Mouse (Mus musculus) CD4-positive, CD25-positive, alpha-beta regulatory T cell, adult 9 weeks (primary cell): ENCODE results near the gene Serpine1. TPM values are rescaled to one million over a fixed set of nuclear protein-coding genes. Genes with fewer than 3 reads are reported as not detected.

ENCODE experiments used
- polyA plus RNA-seq: library from polyadenylated mRNA; unstranded; fragments of 100-300 nt; shearing (Covaris generic); gene quantifications from one replicate; pipeline ENCODE4 v1.2.1, GENCODE M21; 2017

Gene Serpine1
- polyA plus RNA-seq, result not detected

DNA sequence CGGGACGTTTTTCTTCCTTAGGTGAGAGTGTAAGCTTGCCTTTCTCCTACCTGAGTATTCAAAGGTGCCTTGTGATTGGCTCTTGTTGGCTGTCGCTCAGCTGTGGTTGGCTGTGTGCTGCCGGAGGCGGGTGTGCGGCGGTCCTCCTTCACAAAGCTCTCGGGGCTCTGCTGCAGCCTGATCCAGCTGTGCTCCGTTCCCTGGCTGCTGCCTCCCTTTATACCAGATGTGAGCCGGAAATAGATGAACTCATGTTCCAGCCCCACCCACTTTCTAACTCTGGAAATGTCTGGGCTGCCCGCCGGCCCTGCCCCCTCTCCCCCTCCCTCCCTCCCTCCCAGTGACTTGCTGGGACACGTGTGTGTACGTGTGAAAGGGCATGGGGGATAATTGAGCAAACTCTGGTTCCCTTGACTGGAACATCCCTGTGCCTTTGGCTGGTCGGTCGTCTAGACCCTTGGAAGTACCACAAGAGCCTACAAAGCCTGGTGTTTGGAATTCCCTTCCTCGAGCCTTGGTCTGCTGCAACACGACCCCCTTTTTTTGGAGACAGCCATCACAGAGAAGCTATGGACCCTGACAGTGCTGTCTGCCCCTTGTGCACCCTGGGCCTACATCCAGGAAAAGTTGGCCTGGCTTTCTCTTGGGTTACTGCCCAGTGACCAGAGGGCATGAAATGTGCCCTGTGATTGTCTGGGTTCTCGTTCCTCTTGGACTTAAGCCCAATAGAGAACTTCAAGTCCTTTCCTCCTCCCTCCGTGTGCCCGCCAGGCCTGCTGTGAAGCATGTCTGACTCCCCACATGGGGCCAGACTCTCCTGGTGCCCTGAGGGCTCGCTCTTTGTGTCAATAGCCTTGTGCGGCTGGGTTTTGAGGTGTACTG lies at the start of gene Serpine1:
Gene Serpine1 (minus strand): TSS at position 190 of the 882 bp plus-strand sequence.

DNA sequence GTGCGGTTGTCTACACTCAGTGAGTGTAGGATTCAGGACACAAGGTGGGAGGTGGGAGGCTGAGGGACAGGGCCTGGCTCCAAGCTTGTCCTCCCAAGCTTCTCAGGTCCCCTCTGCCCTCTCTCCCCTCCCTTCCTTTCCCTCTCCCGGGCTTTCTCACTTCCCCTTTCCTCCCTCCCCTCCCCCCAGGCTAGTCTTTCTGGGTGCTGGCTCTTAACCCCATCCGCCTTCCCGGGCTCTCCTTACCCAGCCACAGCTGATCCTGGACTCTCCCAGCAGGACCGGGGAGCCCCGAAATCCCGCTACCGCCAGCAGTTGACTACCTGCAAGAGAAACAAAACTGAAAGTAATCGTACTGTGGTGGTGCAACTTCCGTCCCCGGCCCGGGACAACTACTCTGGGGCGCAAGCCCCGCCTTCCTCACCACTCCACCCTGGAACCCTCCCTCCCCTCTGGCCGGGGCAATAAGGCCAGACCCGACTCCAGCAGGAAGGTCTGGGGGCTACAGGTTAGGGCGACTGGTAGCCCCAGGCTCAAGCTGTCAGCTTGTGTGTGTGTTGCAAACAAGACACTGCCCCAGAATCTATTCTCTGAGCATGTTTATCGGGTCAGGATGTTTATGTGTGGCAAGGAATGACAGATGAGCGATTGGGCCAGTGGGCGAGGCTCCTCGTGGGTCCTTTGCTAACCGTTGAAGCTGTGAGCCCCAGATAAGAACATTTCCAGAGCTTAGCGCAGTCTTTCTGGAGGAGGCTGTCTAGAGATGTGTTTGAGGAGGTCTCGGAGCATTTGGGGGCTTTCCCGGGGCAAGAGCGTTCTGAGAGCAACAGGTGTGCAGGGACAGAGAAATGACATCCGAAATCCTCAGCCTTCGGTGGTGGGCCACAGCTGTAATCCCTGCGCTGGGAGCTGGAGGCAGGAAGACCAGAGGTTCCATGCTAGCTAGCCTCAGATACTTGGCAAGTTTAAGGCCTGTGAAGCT lies 44.1 kb upstream of the Serpine1 start, which contains the start of gene Trim56:
Gene Trim56 (minus strand): TSS at position 344 of the 982 bp plus-strand sequence.

GRCm38 (mm10) chr5:137045402-137046323 lies 26.4 kb downstream of the Serpine1 start, which contains the start of gene Ap1s1:
Ap1s1 (minus strand) TSS chr5:137046135.

GRCm38 (mm10) chr5:137026092-137026491 lies 46.0 kb downstream of the Serpine1 start, which contains the start of gene Vgf:
Vgf (plus strand) TSS chr5:137026392.

Other genes with a start within 250 kb of the Serpine1 start
- gene Col26a1, start 189.1 kb downstream of the Serpine1 start, polyA plus RNA-seq, result 0.32 TPM
- gene Ift22, start 164.1 kb downstream of the Serpine1 start, polyA plus RNA-seq, result 10.7 TPM
- 351 TPM for gene Fis1, start 119.0 kb downstream of the Serpine1 start, polyA plus RNA-seq
- gene Cldn15, start 105.7 kb downstream of the Serpine1 start, polyA plus RNA-seq, result not detected
- 8.0 TPM for gene Plod3, start 85.2 kb downstream of the Serpine1 start, polyA plus RNA-seq
- gene Znhit1, start 84.2 kb downstream of the Serpine1 start, polyA plus RNA-seq, result 58.7 TPM
- 0.33 TPM for gene Vgf, start 45.9 kb downstream of the Serpine1 start, polyA plus RNA-seq
- 104 TPM for gene Ap1s1, start 26.1 kb downstream of the Serpine1 start, polyA plus RNA-seq
- gene Trim56, start 43.9 kb upstream of the Serpine1 start, polyA plus RNA-seq, result 24.4 TPM
- gene Muc3, start 77.1 kb upstream of the Serpine1 start, polyA plus RNA-seq, result not detected
- gene Muc3a, start 140.1 kb upstream of the Serpine1 start, polyA plus RNA-seq, result 1.6 TPM
- 0.14 TPM for gene Ache, start 215.3 kb upstream of the Serpine1 start, polyA plus RNA-seq
- gene Ufsp1, start 222.4 kb upstream of the Serpine1 start, polyA plus RNA-seq, result 2.7 TPM
- gene Srrt, start 235.4 kb upstream of the Serpine1 start, polyA plus RNA-seq, result 86.0 TPM
- 6.0 TPM for gene Trip6, start 242.1 kb upstream of the Serpine1 start, polyA plus RNA-seq